Mouse (Mus musculus) liver, embryonic 14.5 days (tissue): ENCODE results near the gene Gabbr2. TPM values are rescaled to one million over a fixed set of nuclear protein-coding genes. Genes with fewer than 3 reads are reported as not detected.
"Not testable (repeated sequence)": the region's sequence is repeated elsewhere in the genome, so short reads cannot be mapped to it uniquely, and the experiment has no call there.

ENCODE experiments used
- ATAC-seq: fragments of 200-750 bp; cut with Nextera tagmentation; 2 replicates; pipeline ENCODE4 v1.8.0; 2017; ENCODE audit warnings: moderate number of reproducible peaks, mild to moderate bottlenecking, moderate library complexity; ENCODE audit not compliant: insufficient read depth
- DNase-seq, 3 experiments: peaks; one replicate each; pipeline ENCODE4 v3.0.0-alpha.2; 2012 to 2013; ENCODE audit warnings: low read depth in 3 of 3, low spot score in 3 of 3
- H3K27ac ChIP-seq: fragments of 300-500 bp; sonication (generic); 2 replicates; pipeline ENCODE4 v1.5.1; 2014; ENCODE audit warnings: moderate library complexity, mild to moderate bottlenecking, control low read depth, inconsistent platforms
- H3K27me3 ChIP-seq: fragments of 300-500 bp; sonication (generic); 2 replicates; pipeline ENCODE4 v1.6.1; 2014; ENCODE audit warnings: mild to moderate bottlenecking, low read length, moderate library complexity; ENCODE audit not compliant: control insufficient read depth, insufficient read depth
- H3K36me3 ChIP-seq: fragments of 300-500 bp; sonication (generic); replicated peaks from 2 replicates; pipeline ENCODE4 v1.6.1; 2014; ENCODE audit warnings: low read depth; ENCODE audit not compliant: control insufficient read depth, insufficient read depth
- H3K4me1 ChIP-seq, 2 experiments: fragments of 200-500 bp in 1 of 2; fragments of 300-500 bp in 1 of 2; sonication (generic) in 1 of 2; replicated peaks; 2 replicates each; pipeline ENCODE4 v1.6.1; 2012 to 2014; ENCODE audit warnings: antibody characterized with exemption in 1 of 2, inconsistent platforms in 1 of 2, low read length in 1 of 2; ENCODE audit not compliant: control insufficient read depth in 2 of 2, insufficient read depth in 2 of 2
- H3K4me2 ChIP-seq: fragments of 300-500 bp; sonication (generic); 2 replicates; pipeline ENCODE4 v1.6.1; 2014; ENCODE audit warnings: low read depth, mild to moderate bottlenecking, control low read depth, moderate library complexity
- H3K4me3 ChIP-seq, 2 experiments: fragments of 200-500 bp in 1 of 2; fragments of 300-500 bp in 1 of 2; sonication (generic) in 1 of 2; 2 replicates each; pipeline ENCODE4 v1.5.1; 2012 to 2014; ENCODE audit warnings: low read depth in 2 of 2, low read length in 2 of 2, mild to moderate bottlenecking in 2 of 2, control low read depth in 1 of 2, inconsistent platforms in 1 of 2, moderate library complexity in 1 of 2; ENCODE audit not compliant: insufficient read depth in 1 of 2
- H3K9ac ChIP-seq: fragments of 300-500 bp; sonication (generic); replicated peaks from 2 replicates; pipeline ENCODE4 v1.6.1; 2014; ENCODE audit warnings: mild to moderate bottlenecking, control low read depth, moderate library complexity
- H3K9me3 ChIP-seq: fragments of 300-500 bp; sonication (generic); 2 replicates; pipeline ENCODE4 v1.6.1; 2016; ENCODE audit warnings: low read length, mixed read lengths; ENCODE audit not compliant: control insufficient read depth
- CTCF ChIP-seq: IDR thresholded peaks from 2 replicates; pipeline ENCODE4 v1.5.1; 2016; ENCODE audit warnings: antibody characterized with exemption, low read depth, control low read depth
- EP300 ChIP-seq: IDR thresholded peaks from 2 replicates; pipeline ENCODE4 v1.6.1; 2016; ENCODE audit warnings: antibody characterized with exemption, low read depth
- WGBS: fragments of 180-500 bp; shearing (Covaris S2); extraction: QIAGEN DNeasy Blood & Tissue Kit; methylation state at CpG from one replicate; pipeline ENCODE4 v1.1.7; 2014; ENCODE audit not compliant: insufficient replicate concordance; 5-methylcytosine and 5-hydroxymethylcytosine counted together
- polyA plus RNA-seq, 2 experiments: library from polyadenylated mRNA; depleted of rRNA in 1 of 2; stranded (reverse) in 1 of 2; unstranded in 1 of 2; fragments of >200 nt; fragmentation: Nextera tagmentation in 1 of 2; extraction: Ambion mirVana in 1 of 2; gene quantifications; 2 replicates each; pipeline versions ENCODE4 v1.2.1 to v1.2.3; 2012 to 2014

The Gabbr2 gene
- polyA plus RNA-seq, 2 experiments: 0.07 TPM; not detected in 1

DNA sequence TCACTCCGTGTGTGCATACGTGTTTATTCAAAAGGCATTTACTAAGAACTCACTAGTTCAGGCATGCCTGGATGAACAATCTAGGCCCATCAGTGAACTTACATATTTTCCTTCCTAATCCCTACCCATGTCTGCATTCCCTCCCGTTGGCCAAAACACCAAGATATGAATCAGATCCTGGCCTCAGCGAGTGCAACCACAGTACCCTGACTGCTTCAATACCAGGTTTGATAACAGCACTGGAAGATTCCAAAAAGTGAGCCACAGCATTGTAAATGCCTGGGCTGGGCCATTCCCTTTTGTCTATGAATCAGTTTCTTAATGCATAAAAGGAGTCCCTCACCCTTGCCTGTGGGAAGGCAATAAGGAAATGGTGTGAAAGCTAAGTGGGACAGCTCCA, 342.5 kb downstream of the Gabbr2 start:
- ATAC-seq (no peak), DNase-seq (no peak)
- Histone ChIP-seq H3K9ac (no peak overlapping the region), H3K9me3 (no peaks in the 10 kb centered on the region), H3K36me3 (no peaks in the 10 kb centered on the region), H3K4me1 (peaks cover 11% of the 10 kb centered on the region in 2 experiments), H3K4me3 (peak overlapping the region; percentile 61 to 81; a peak in 2 of 4 replicates), H3K4me2 (peak overlapping the region; percentile 97), H3K27ac (no peak overlapping the region), H3K27me3 (peaks cover 21% of the 10 kb centered on the region)
- WGBS: 43% methylated on average over 4 of the region's 4 CpGs
- TF ChIP-seq EP300: no peak
- no peak for TF ChIP-seq CTCF

DNA sequence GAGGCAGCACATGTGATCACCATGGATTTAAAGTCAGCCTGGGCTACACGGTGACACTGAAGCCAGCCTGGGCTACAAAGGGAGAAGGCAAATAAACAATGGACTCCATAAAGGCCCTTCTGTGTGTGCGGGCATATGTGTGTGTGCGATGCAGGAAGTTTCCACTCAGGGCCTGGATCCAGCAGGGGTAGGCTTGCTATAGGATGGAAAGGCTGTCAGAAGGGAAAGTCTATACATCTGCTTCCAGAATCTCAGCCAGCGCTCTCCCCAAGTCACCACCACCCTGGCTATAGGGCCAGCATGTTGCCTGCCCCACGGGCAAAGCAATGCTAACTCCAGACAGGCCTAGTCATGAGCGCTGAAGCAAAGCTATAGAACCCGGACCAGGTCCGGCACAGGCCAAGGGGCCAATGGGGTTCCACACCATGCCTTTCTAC, 348.0 kb downstream of the Gabbr2 start:
- no peak overlapping the region for H3K27ac ChIP-seq
- TF ChIP-seq CTCF (no peak), EP300 (no peak)
- no peak for ATAC-seq
- 0 out of 4 replicates have a peak, but pooled peaks cover 0 to 3% of the 10 kb centered on the region in 2 experiments for H3K4me1 ChIP-seq
- 57% methylated on average over 8 of the region's 8 CpGs for WGBS
- peaks cover 2% of the 10 kb centered on the region; the same call in 1 of the 2 replicates for H3K27me3 ChIP-seq
- no peaks in the 10 kb centered on the region for H3K36me3 ChIP-seq
- H3K4me3 ChIP-seq: no peak overlapping the region
- H3K9ac ChIP-seq: no peak overlapping the region
- no peak for DNase-seq
- no peaks in the 10 kb centered on the region for H3K9me3 ChIP-seq
- H3K4me2 ChIP-seq: no peak overlapping the region

DNA sequence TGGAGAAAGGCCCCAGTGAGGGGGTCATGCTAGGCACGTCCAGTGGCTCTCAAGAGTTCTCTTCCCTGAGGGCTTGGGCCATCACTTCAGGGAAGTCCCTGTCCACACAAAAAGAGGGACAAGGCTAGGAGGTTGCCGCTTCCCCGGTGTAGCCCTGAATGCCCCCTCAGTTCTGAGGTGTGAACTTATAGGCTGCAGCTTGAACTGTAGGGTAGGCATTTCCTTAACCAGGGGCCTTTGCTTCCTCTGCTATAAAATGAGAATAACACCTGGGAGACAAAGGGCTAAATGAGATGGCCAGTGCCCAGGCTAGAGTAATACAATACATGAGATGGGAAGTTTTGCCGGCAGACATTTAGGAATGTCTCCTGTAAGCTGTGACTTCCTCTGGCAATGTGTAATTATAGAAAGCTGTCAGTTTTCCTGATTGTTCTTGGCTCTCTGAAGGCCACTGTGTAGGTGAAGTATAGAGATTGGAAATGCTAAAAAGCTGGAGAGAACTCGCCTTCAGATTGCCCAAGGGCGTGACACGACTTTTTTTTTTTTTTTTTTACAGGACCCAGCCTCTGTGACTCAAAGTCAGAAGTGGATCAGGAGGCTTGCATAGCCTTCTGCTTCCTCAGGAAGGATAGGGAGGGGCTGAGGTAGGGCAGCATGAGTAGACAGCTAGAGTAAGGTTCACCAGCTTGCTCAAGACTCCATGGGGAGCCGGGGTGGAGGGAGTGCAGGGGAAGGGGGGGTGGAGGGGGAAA, 348.6 kb downstream of the Gabbr2 start:
- Histone ChIP-seq H3K4me2 (no peak overlapping the region), H3K9ac (no peak overlapping the region), H3K4me1 (0 out of 4 replicates have a peak, but pooled peaks cover 0 to 3% of the 10 kb centered on the region in 2 experiments), H3K9me3 (no peaks in the 10 kb centered on the region), H3K27ac (no peak overlapping the region), H3K4me3 (no peak overlapping the region), H3K36me3 (no peaks in the 10 kb centered on the region), H3K27me3 (no peaks in the 10 kb centered on the region)
- TF ChIP-seq EP300: no peak
- TF ChIP-seq CTCF: no peak
- 32% methylated on average over 8 of the region's 8 CpGs for WGBS
- DNase-seq: no peak
- ATAC-seq: peak; percentile 39; the same call in 1 of the 2 replicates

DNA sequence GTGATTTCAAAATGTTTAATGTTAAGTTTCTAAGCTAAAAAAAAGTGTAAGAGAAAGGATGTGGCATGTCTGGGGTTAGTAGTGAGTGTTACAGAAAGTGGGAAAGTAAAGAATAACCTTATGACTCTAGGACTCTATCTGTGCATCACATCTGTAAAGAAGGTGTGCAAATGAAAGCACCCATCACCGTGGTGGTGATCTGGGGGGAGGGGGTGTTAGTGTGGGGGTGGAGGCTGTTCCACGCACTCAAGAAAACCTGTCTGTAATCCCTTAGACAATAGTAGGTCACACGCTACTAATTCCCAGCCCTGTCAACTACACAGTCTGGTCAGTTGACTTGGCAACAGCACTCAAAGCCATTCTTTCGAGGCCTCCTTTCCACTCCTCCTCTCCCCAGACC, 350.4 kb downstream of the Gabbr2 start:
- Histone ChIP-seq H3K9ac (no peak overlapping the region), H3K4me2 (no peak overlapping the region), H3K36me3 (no peaks in the 10 kb centered on the region), H3K4me3 (no peak overlapping the region), H3K27ac (no peak overlapping the region), H3K27me3 (no peaks in the 10 kb centered on the region), H3K4me1 (0 out of 4 replicates have a peak, but pooled peaks cover 0 to 5% of the 10 kb centered on the region in 2 experiments), H3K9me3 (no peaks in the 10 kb centered on the region)
- WGBS: 52% methylated on average over 4 of the region's 4 CpGs
- ATAC-seq (no peak), DNase-seq (no peak)
- no peak for TF ChIP-seq EP300
- no peak for TF ChIP-seq CTCF

DNA sequence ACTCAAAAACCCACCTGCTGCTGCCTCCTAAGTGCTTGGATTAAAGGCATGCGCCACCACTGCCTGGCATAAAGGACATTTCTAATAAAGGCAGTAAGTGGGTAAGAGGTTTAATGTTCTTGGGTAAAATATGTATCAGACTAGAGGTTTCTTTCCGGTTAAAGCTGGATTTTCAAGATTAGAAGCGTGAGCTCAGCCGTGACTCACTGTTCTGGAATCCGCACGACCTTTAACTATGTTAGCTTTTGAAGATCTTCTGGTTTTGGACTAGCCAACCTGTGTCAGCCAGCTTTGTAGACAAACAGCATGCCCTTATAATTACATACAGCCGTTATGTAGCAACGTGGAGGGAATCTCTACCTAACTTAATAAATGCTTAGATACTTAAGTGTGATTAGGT, 351.8 kb downstream of the Gabbr2 start:
- ATAC-seq: no peak
- H3K27me3 ChIP-seq: no peaks in the 10 kb centered on the region
- no peak overlapping the region for H3K4me3 ChIP-seq
- 69% methylated on average over 8 of the region's 8 CpGs for WGBS
- H3K27ac ChIP-seq: no peak overlapping the region
- no peak for DNase-seq
- no peak overlapping the region for H3K4me2 ChIP-seq
- no peaks in the 10 kb centered on the region for H3K9me3 ChIP-seq
- no peak overlapping the region for H3K9ac ChIP-seq
- TF ChIP-seq EP300: no peak
- no peak for TF ChIP-seq CTCF
- H3K36me3 ChIP-seq: no peaks in the 10 kb centered on the region
- H3K4me1 ChIP-seq: 0 out of 4 replicates have a peak, but pooled peaks cover 0 to 5% of the 10 kb centered on the region in 2 experiments

DNA sequence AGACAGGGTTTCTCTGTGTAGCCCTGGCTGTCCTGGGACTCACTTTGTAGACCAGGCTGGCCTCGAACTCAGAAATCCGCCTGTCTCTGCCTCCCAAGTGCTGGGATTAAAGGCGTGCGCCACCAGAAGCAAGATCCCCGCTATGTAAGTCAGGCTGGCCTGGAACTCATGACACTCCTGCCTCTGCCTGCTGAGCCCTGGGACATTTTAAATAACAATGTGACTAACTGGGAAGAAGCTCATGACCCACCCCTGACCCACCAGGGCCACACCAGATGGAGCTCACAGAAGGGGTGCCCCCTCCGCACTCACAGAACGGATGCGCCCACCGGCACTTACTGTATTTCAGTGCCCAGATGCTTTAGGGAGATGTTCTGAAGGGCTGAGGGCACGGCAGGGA, 354.4 kb downstream of the Gabbr2 start:
- ATAC-seq, H3K4me3 ChIP-seq: not testable (repeated sequence)
- WGBS: 82% methylated on average over 10 of the region's 10 CpGs

More for the DNA sequence above, 354.4 kb downstream of the Gabbr2 start:
- H3K4me2 ChIP-seq, H3K27ac ChIP-seq, H3K27me3 ChIP-seq, H3K36me3 ChIP-seq, H3K4me1 ChIP-seq, H3K9me3 ChIP-seq, H3K9ac ChIP-seq, DNase-seq: not testable (repeated sequence)
